In genomic region chr5:111790527-111790926, GRCm38 (mm10) we compare ENCODE assay signal across 17 mouse cellular contexts. TPM values are rescaled to one million over a fixed set of nuclear protein-coding genes. Genes with fewer than 3 reads are reported as not detected.
A peak's percentile ranks its signal among the peaks of the same experiment; 100 is the strongest.
DNase-seq lines count a peak whose midpoint lies in the region; ATAC-seq and TF ChIP-seq lines count a peak whose summit lies in the region.
"Had no signal": no experiment of that assay in that cellular context is flagged by ENCODE, and none has a peak within 500 bp of the region (broad histone marks: within the 10 kb centered on the region; RNA-seq: fewer than 3 reads in every experiment).

No protein-coding gene starts in this region.

- H3K27me3 ChIP-seq in kidney, embryonic 14.5 days (ENCODE audit: control insufficient read depth, insufficient read depth, low read length), result no peaks in the 10 kb centered on the region; the same call in 1 of the 2 replicates
- peaks cover 3% of the 10 kb centered on the region for H3K27me3 ChIP-seq in heart, postnatal 0 days (ENCODE audit: control insufficient read depth, insufficient read depth, low read length)

- H3K4me2 ChIP-seq in kidney, embryonic 14.5 days (replicated peaks; ENCODE audit: low read depth, low read length), result no peak overlapping the region
- H3K4me2 ChIP-seq in heart, postnatal 0 days (ENCODE audit: low read depth, low read length), result no peak overlapping the region
- H3K4me2 ChIP-seq: limb, embryonic 12.5 days had no signal

- ATAC-seq in kidney, embryonic 14.5 days (ENCODE audit: low FRiP score, low TSS enrichment), result peak; percentile 57
- ATAC-seq in heart, postnatal 0 days (ENCODE audit: insufficient read depth, low read depth), result peak; percentile 21; the same call in 1 of the 2 replicates

- 20% methylated on average over 9 of the region's 9 CpGs for WGBS in kidney, embryonic 14.5 days
- WGBS in heart, postnatal 0 days, result 6% methylated on average over 9 of the region's 9 CpGs

- no peaks in the 10 kb centered on the region for H3K36me3 ChIP-seq in kidney, embryonic 14.5 days (ENCODE audit: control insufficient read depth, insufficient read depth, low read length)
- H3K36me3 ChIP-seq in heart, postnatal 0 days (replicated peaks; ENCODE audit: control insufficient read depth, insufficient read depth, low read length), result no peaks in the 10 kb centered on the region
- H3K36me3 ChIP-seq: limb, embryonic 12.5 days had no signal

- no peak overlapping the region for H3K4me3 ChIP-seq in kidney, embryonic 14.5 days (ENCODE audit: low read length)
- no peak overlapping the region for H3K4me3 ChIP-seq in heart, postnatal 0 days (ENCODE audit: low read depth, low read length)
- H3K4me3 ChIP-seq: layer of hippocampus, adult 2 months; limb, embryonic 12.5 days had no signal

- TF ChIP-seq CTCF in heart, postnatal 0 days (IDR thresholded peaks at IDR 0.05; ENCODE audit: low read depth), result no peak

- TF ChIP-seq EP300 in heart, postnatal 0 days (IDR thresholded peaks at IDR 0.05; ENCODE audit: low read depth), result no peak

- DNase-seq in kidney, adult 18-20 months, result no peak
- DNase-seq in ovary, adult 18-20 months (ENCODE audit: low spot score), result peak; percentile 46
- DNase-seq in ovary, postnatal 14 days (ENCODE audit: low spot score), result no peak
- DNase-seq in heart, postnatal 0 days (ENCODE audit: low spot score), result no peak
- peak; percentile 73 for DNase-seq in testis, postnatal 10 days (ENCODE audit: low spot score)
- no peak for DNase-seq in cerebellum, adult 11 months
- DNase-seq in spleen, adult 12 weeks (ENCODE audit: low spot score), result no peak
- DNase-seq: cerebellum, postnatal 25 days; thymus, postnatal 36 days had no signal

- H3K9me3 ChIP-seq in kidney, embryonic 14.5 days (ENCODE audit: control insufficient read depth, low read length), result no peaks in the 10 kb centered on the region
- no peaks in the 10 kb centered on the region for H3K9me3 ChIP-seq in heart, postnatal 0 days (replicated peaks; ENCODE audit: control insufficient read depth, low read length)
- H3K9me3 ChIP-seq: limb, embryonic 12.5 days had no signal

- H3K4me1 ChIP-seq in kidney, embryonic 14.5 days (ENCODE audit: control insufficient read depth, insufficient read depth, low read length), result peaks cover 21% of the 10 kb centered on the region
- peaks cover 29% of the 10 kb centered on the region for H3K4me1 ChIP-seq in heart, postnatal 0 days (ENCODE audit: control insufficient read depth, insufficient read depth)

- no peak overlapping the region for H3K9ac ChIP-seq in kidney, embryonic 14.5 days (ENCODE audit: low read depth, low read length)
- no peak overlapping the region for H3K9ac ChIP-seq in heart, postnatal 0 days (replicated peaks; ENCODE audit: low read depth, low read length)
- H3K9ac ChIP-seq: limb, embryonic 12.5 days had no signal

- no peak overlapping the region for H3K27ac ChIP-seq in kidney, embryonic 14.5 days (ENCODE audit: low read depth, low read length)
- no peak overlapping the region for H3K27ac ChIP-seq in heart, postnatal 0 days (ENCODE audit: low read depth)
- H3K27ac ChIP-seq: layer of hippocampus, adult 2 months; limb, embryonic 12.5 days; macrophage had no signal

RNA-seq across cellular contexts. Expression of gene Gm26897, which starts 56.8 kb away (rescaled TPM):
- polyA plus RNA-seq in kidney, embryonic 14.5 days (2014; fragmentation: Nextera tagmentation; extraction: Ambion mirVana), result not detected in 2 replicates
- not detected in 2 replicates for total RNA-seq in heart, postnatal 0 days (2014; rRNA removed; ENCODE audit: low replicate concordance)
- polyA plus RNA-seq in heart, postnatal 0 days (2015; fragmentation: Nextera tagmentation; extraction: Ambion mirVana), result not detected in 2 replicates
- total RNA-seq: layer of hippocampus, adult 2 months had no signal
- polyA plus RNA-seq: brain, embryonic 14.5 days; frontal cortex, adult 2 months; hindbrain, embryonic 11.5 days; limb, embryonic 12.5 days; macrophage; spleen, adult 2 months had no signal

Comparison
In these comparisons a context has a peak if more than half of its experiments do, and no peak if none do; other contexts are left out.
1. DNase-seq: peak in ovary, adult 18-20 months (single experiment) and testis, postnatal 10 days (single experiment); none in kidney, adult 18-20 months (single experiment), ovary, postnatal 14 days (single experiment), heart, postnatal 0 days (single experiment), cerebellum, adult 11 months (single experiment) and spleen, adult 12 weeks (single experiment).